Mouse (Mus musculus) hindbrain, embryonic 16.5 days (tissue): ENCODE data around the gene Cog1. TPM values are rescaled to one million over a fixed set of nuclear protein-coding genes. Genes with fewer than 3 reads are reported as not detected.
"Not testable (repeated sequence)": the region's sequence is repeated elsewhere in the genome, so short reads cannot be mapped to it uniquely, and the experiment has no call there.

Experiments used
- ATAC-seq: fragments of 200-750 bp; cut with Nextera tagmentation; 2 replicates; pipeline ENCODE4 v1.8.0; 2017; ENCODE audit warnings: moderate TSS enrichment, moderate library complexity
- H3K27ac ChIP-seq: fragments of 300-500 bp; sonication (generic); 2 replicates; pipeline ENCODE4 v1.5.1; 2014; ENCODE audit warnings: low read depth, mild to moderate bottlenecking, control low read depth, low read length, moderate library complexity
- H3K27me3 ChIP-seq: fragments of 300-500 bp; sonication (generic); replicated peaks from 2 replicates; pipeline ENCODE4 v1.6.1; 2014; ENCODE audit warnings: low read length; ENCODE audit not compliant: control insufficient read depth, insufficient read depth
- H3K36me3 ChIP-seq: fragments of 300-500 bp; sonication (generic); 2 replicates; pipeline ENCODE4 v1.6.1; 2014; ENCODE audit warnings: mild to moderate bottlenecking, low read length, moderate library complexity, mixed read lengths; ENCODE audit not compliant: control insufficient read depth, insufficient read depth
- H3K4me1 ChIP-seq: fragments of 300-500 bp; sonication (generic); 2 replicates; pipeline ENCODE4 v1.6.1; 2014; ENCODE audit warnings: low read depth, low read length; ENCODE audit not compliant: control insufficient read depth, insufficient read depth
- H3K4me2 ChIP-seq: fragments of 300-500 bp; sonication (generic); 2 replicates; pipeline ENCODE4 v1.6.1; 2014; ENCODE audit warnings: mild to moderate bottlenecking, low read length, control low read depth, moderate library complexity
- H3K4me3 ChIP-seq: fragments of 300-500 bp; sonication (generic); 2 replicates; pipeline ENCODE4 v1.5.1; 2014; ENCODE audit warnings: mild to moderate bottlenecking, low read length, control low read depth, moderate library complexity
- H3K9ac ChIP-seq: fragments of 300-500 bp; sonication (generic); 2 replicates; pipeline ENCODE4 v1.6.1; 2014; ENCODE audit warnings: low read depth, mild to moderate bottlenecking, control low read depth, low read length, moderate library complexity
- H3K9me3 ChIP-seq: fragments of 300-500 bp; sonication (generic); 2 replicates; pipeline ENCODE4 v1.6.1; 2014; ENCODE audit warnings: mild to moderate bottlenecking, low read length, moderate library complexity; ENCODE audit not compliant: control insufficient read depth
- WGBS: fragments of 180-500 bp; shearing (Covaris S2); extraction: QIAGEN DNeasy Blood & Tissue Kit; methylation state at CpG from one replicate; pipeline ENCODE4 v1.1.7; 2014; 5-methylcytosine and 5-hydroxymethylcytosine counted together
- polyA plus RNA-seq: library from polyadenylated mRNA; unstranded; fragments of >200 nt; fragmentation: Nextera tagmentation; extraction: Ambion mirVana; gene quantifications from 2 replicates; pipeline ENCODE4 v1.2.1, GENCODE M21; 2015

Cog1 gene
- polyA plus RNA-seq, 1 experiment from 2014 or later, result 35.3 TPM

- no peaks in the 10 kb centered on the region for H3K27me3 ChIP-seq
- 89% methylated on average over 4 of the region's 4 CpGs for WGBS
- no peak overlapping the region for H3K4me2 ChIP-seq
- no peak overlapping the region for H3K27ac ChIP-seq
- H3K9ac ChIP-seq, result no peak overlapping the region
- peaks cover 8% of the 10 kb centered on the region; the same call in 1 of the 2 replicates for H3K4me1 ChIP-seq
- H3K4me3 ChIP-seq, result no peak overlapping the region
- ATAC-seq, result no peak
- H3K9me3 ChIP-seq, result no peaks in the 10 kb centered on the region
- H3K36me3 ChIP-seq, result peaks cover 69% of the 10 kb centered on the region
Measured at GRCm38 (mm10) chr11:113658763-113659162, 9.8 kb downstream of the Cog1 start.

GRCm38 (mm10) chr11:113660213-113660612 lies 11.2 kb downstream of the Cog1 start:
- H3K9ac ChIP-seq, H3K27ac ChIP-seq, ATAC-seq, H3K27me3 ChIP-seq, H3K9me3 ChIP-seq, H3K4me2 ChIP-seq, H3K4me1 ChIP-seq, H3K4me3 ChIP-seq: not testable (repeated sequence)
- WGBS, result 95% methylated on average over 3 of the region's 3 CpGs
- H3K36me3 ChIP-seq, result peaks cover 57% of the 10 kb centered on the region

- 84% methylated on average over 11 of the region's 11 CpGs for WGBS
- Histone ChIP-seq H3K9ac (no peak overlapping the region), H3K27me3 (no peaks in the 10 kb centered on the region), H3K36me3 (peaks cover 51% of the 10 kb centered on the region), H3K4me3 (no peak overlapping the region), H3K4me1 (peaks cover 8% of the 10 kb centered on the region; the same call in 1 of the 2 replicates), H3K9me3 (no peaks in the 10 kb centered on the region), H3K4me2 (no peak overlapping the region), H3K27ac (no peak overlapping the region)
- no peak for ATAC-seq
Measured at GRCm38 (mm10) chr11:113660940-113661339, 12.0 kb downstream of the Cog1 start.

GRCm38 (mm10) chr11:113661835-113662351 lies 12.9 kb downstream of the Cog1 start:
- 89% methylated on average over 18 of the region's 18 CpGs for WGBS
- H3K9ac ChIP-seq, result no peak overlapping the region
- H3K27me3 ChIP-seq, result no peaks in the 10 kb centered on the region
- no peak overlapping the region for H3K4me3 ChIP-seq
- no peak overlapping the region for H3K4me2 ChIP-seq
- no peak overlapping the region for H3K27ac ChIP-seq
- no peak for ATAC-seq
- H3K4me1 ChIP-seq, result peaks cover 4% of the 10 kb centered on the region
- H3K9me3 ChIP-seq, result no peaks in the 10 kb centered on the region
- peaks cover 42% of the 10 kb centered on the region for H3K36me3 ChIP-seq

- Histone ChIP-seq H3K9ac (no peak overlapping the region), H3K27ac (no peak overlapping the region), H3K36me3 (peaks cover 27% of the 10 kb centered on the region), H3K4me1 (peaks cover 3% of the 10 kb centered on the region; the same call in 1 of the 2 replicates), H3K9me3 (no peaks in the 10 kb centered on the region), H3K4me2 (no peak overlapping the region), H3K27me3 (no peaks in the 10 kb centered on the region), H3K4me3 (no peak overlapping the region)
- 75% methylated on average over 2 of the region's 2 CpGs for WGBS
- ATAC-seq, result no peak
Measured at GRCm38 (mm10) chr11:113664279-113664678, 15.3 kb downstream of the Cog1 start.

GRCm38 (mm10) chr11:113666205-113666604 lies 17.2 kb downstream of the Cog1 start:
- Histone ChIP-seq H3K36me3 (peaks cover 12% of the 10 kb centered on the region), H3K27me3 (no peaks in the 10 kb centered on the region), H3K4me3 (no peak overlapping the region), H3K4me2 (no peak overlapping the region), H3K27ac (no peak overlapping the region), H3K9ac (no peak overlapping the region), H3K9me3 (no peaks in the 10 kb centered on the region), H3K4me1 (peaks cover 3% of the 10 kb centered on the region; the same call in 1 of the 2 replicates)
- 75% methylated on average over 6 of the region's 6 CpGs for WGBS
- ATAC-seq, result no peak

GRCm38 (mm10) chr11:113666648-113667047 lies 17.7 kb downstream of the Cog1 start:
- H3K4me2 ChIP-seq, result no peak overlapping the region
- H3K4me1 ChIP-seq, result peaks cover 3% of the 10 kb centered on the region; the same call in 1 of the 2 replicates
- no peak for ATAC-seq
- H3K4me3 ChIP-seq, result no peak overlapping the region
- H3K27me3 ChIP-seq, result no peaks in the 10 kb centered on the region
- no peak overlapping the region for H3K27ac ChIP-seq
- no peak overlapping the region for H3K9ac ChIP-seq
- 65% methylated on average over 10 of the region's 10 CpGs for WGBS
- peaks cover 9% of the 10 kb centered on the region for H3K36me3 ChIP-seq
- no peaks in the 10 kb centered on the region for H3K9me3 ChIP-seq

GRCm38 (mm10) chr11:113667122-113667521 lies 18.2 kb downstream of the Cog1 start:
- Histone ChIP-seq H3K9me3 (no peaks in the 10 kb centered on the region), H3K4me1 (peaks cover 3% of the 10 kb centered on the region; the same call in 1 of the 2 replicates), H3K27me3 (no peaks in the 10 kb centered on the region), H3K36me3 (peaks cover 5% of the 10 kb centered on the region), H3K4me3 (no peak overlapping the region), H3K9ac (no peak overlapping the region), H3K27ac (no peak overlapping the region), H3K4me2 (no peak overlapping the region)
- 63% methylated on average over 2 of the region's 2 CpGs for WGBS
- no peak for ATAC-seq

- 87% methylated on average over 4 of the region's 4 CpGs for WGBS
- ATAC-seq, result no peak
Measured at GRCm38 (mm10) chr11:113667704-113668103, 18.7 kb downstream of the Cog1 start.

More at GRCm38 (mm10) chr11:113667704-113668103, 18.7 kb downstream of the Cog1 start:
- Histone ChIP-seq H3K9me3 (no peaks in the 10 kb centered on the region), H3K4me2 (no peak overlapping the region), H3K27me3 (no peaks in the 10 kb centered on the region), H3K4me1 (peaks cover 3% of the 10 kb centered on the region; the same call in 1 of the 2 replicates), H3K27ac (no peak overlapping the region), H3K36me3 (peaks cover 8% of the 10 kb centered on the region), H3K4me3 (no peak overlapping the region), H3K9ac (no peak overlapping the region)
